Comparison of ENCODE assay signal across 22 mouse cellular contexts in genomic region chr9:62281991-62282390, GRCm38 (mm10). TPM values are rescaled to one million over a fixed set of nuclear protein-coding genes. Genes with fewer than 3 reads are reported as not detected.
"Had no signal": no experiment of that assay in that cellular context is flagged by ENCODE, and none has a peak within 500 bp of the region (broad histone marks: within the 10 kb centered on the region; RNA-seq: fewer than 3 reads in every experiment).

Gene Spesp1 (minus strand): TSS chr9:62282208.

- H3K9ac ChIP-seq: liver, embryonic 15.5 days; midbrain, embryonic 12.5 days had no signal

- H3K27me3 ChIP-seq: liver, embryonic 15.5 days; midbrain, embryonic 12.5 days had no signal

- H3K4me3 ChIP-seq: left cerebral cortex, adult 2 months; limb, embryonic 10.5 days; liver, embryonic 15.5 days; midbrain, embryonic 12.5 days had no signal

- ATAC-seq: lung, postnatal 0 days had no signal

- H3K4me2 ChIP-seq: liver, embryonic 11.5 days; liver, embryonic 15.5 days; midbrain, embryonic 12.5 days had no signal

- H3K9me3 ChIP-seq: limb, embryonic 10.5 days; liver, embryonic 15.5 days; midbrain, embryonic 12.5 days had no signal

- H3K27ac ChIP-seq: left cerebral cortex, adult 2 months; limb, embryonic 10.5 days; liver, embryonic 15.5 days; midbrain, embryonic 12.5 days had no signal

- DNase-seq: kidney, adult 8-10 months; kidney, postnatal 25 days; lung, adult 2 months; lung, postnatal 36 days; right cerebral cortex, adult 18-20 months; right cerebral cortex, postnatal 4 days; spleen, adult 18-20 months; thymus, adult 18-20 months; thymus, postnatal 14 days had no signal

- H3K36me3 ChIP-seq: limb, embryonic 10.5 days; liver, embryonic 15.5 days; midbrain, embryonic 12.5 days had no signal

- H3K4me1 ChIP-seq: limb, embryonic 10.5 days; liver, embryonic 15.5 days; midbrain, embryonic 12.5 days had no signal

RNA-seq across cellular contexts. Expression of gene Spesp1, which starts in this region (rescaled TPM):
- total RNA-seq: left cerebral cortex, postnatal 14 days; megakaryocyte progenitor cell, adult 5-6 weeks; midbrain, postnatal 0 days had no signal
- polyA plus RNA-seq: kidney, embryonic 16.5 days; limb, embryonic 10.5 days; limb, embryonic 14.5 days; liver, embryonic 11.5 days; liver, embryonic 15.5 days; lung, adult 2 months; lung, postnatal 0 days; midbrain, embryonic 12.5 days; midbrain, postnatal 0 days; neural tube, embryonic 14.5 days; stomach, embryonic 14.5 days had no signal
